8 mouse cellular contexts compared by ENCODE assay signal in genomic region chr1:183439036-183439435, GRCm38 (mm10). TPM values are rescaled to one million over a fixed set of nuclear protein-coding genes. Genes with fewer than 3 reads are reported as not detected.
DNase-seq lines count a peak whose midpoint lies in the region; ATAC-seq and TF ChIP-seq lines count a peak whose summit lies in the region.

No protein-coding gene starts in this region.

- TF ChIP-seq CTCF in cerebellum, adult 2 months (IDR thresholded peaks at IDR 0.05; ENCODE audit: borderline replicate concordance, insufficient read depth, low read depth, low read length) = peak; percentile 82

- peak; percentile 62 for DNase-seq in NIH3T3 (ENCODE audit: low read depth)
- peak; percentile 75 to 80 for DNase-seq in cerebellum, adult 2 months
- peak; percentile 63 for DNase-seq in frontal cortex, postnatal 36 days (ENCODE audit: low spot score in 2 of 2)
- DNase-seq in left cerebral cortex, adult 18-20 months (ENCODE audit: low spot score in 2 of 2) = peak; percentile 47 to 62
- DNase-seq in lung, postnatal 36 days = peak; percentile 79
- peak; percentile 44 for DNase-seq in right cerebral cortex, postnatal 25 days
- peak; percentile 79 to 90 for DNase-seq in urinary bladder, postnatal 36 days (ENCODE audit: low spot score in 2 of 2)

- H3K4me1 ChIP-seq in cerebellum, adult 2 months (ENCODE audit: control insufficient read depth, insufficient read depth, low read length) = peaks cover 3% of the 10 kb centered on the region; the same call in 1 of the 2 replicates
- H3K4me1 ChIP-seq in hindbrain, embryonic 16.5 days (ENCODE audit: control insufficient read depth, insufficient read depth, low read depth, low read length) = no peaks in the 10 kb centered on the region

- no peaks in the 10 kb centered on the region for H3K36me3 ChIP-seq in hindbrain, embryonic 16.5 days (ENCODE audit: control insufficient read depth, insufficient read depth, low read length)

- no peak for TF ChIP-seq POLR2A in cerebellum, adult 2 months (IDR thresholded peaks at IDR 0.05; ENCODE audit: borderline replicate concordance, insufficient read depth, low read length)

- H3K4me2 ChIP-seq in hindbrain, embryonic 16.5 days (ENCODE audit: low read length) = peak overlapping the region; percentile 22; the same call in 1 of the 2 replicates

- peak overlapping the region; percentile 28 for H3K4me3 ChIP-seq in cerebellum, adult 2 months (replicated peaks; ENCODE audit: insufficient read depth, low read depth, low read length)
- no peak overlapping the region for H3K4me3 ChIP-seq in hindbrain, embryonic 16.5 days (ENCODE audit: low read length)

- no peaks in the 10 kb centered on the region for H3K27me3 ChIP-seq in cerebellum, adult 2 months (ENCODE audit: control insufficient read depth, insufficient read depth, low read length)
- H3K27me3 ChIP-seq in hindbrain, embryonic 16.5 days (replicated peaks; ENCODE audit: control insufficient read depth, insufficient read depth, low read length) = no peaks in the 10 kb centered on the region; the same call in 1 of the 2 replicates

- WGBS in cerebellum, adult 2 months = 11% methylated on average over 22 of the region's 22 CpGs
- WGBS in hindbrain, embryonic 16.5 days = 32% methylated on average over 22 of the region's 22 CpGs

- H3K9ac ChIP-seq in hindbrain, embryonic 16.5 days (ENCODE audit: low read depth, low read length) = no peak overlapping the region

- H3K27ac ChIP-seq in cerebellum, adult 2 months (ENCODE audit: insufficient read depth, low read length) = no peak overlapping the region
- no peak overlapping the region for H3K27ac ChIP-seq in hindbrain, embryonic 16.5 days (ENCODE audit: low read depth, low read length)

- no peaks in the 10 kb centered on the region for H3K9me3 ChIP-seq in hindbrain, embryonic 16.5 days (ENCODE audit: control insufficient read depth, low read length)

- ATAC-seq in hindbrain, embryonic 16.5 days = no peak

RNA-seq across cellular contexts. Expression of gene Hhipl2, which starts 21.0 kb away (rescaled TPM):
- 0.24 and 0.33 TPM in 2 replicates for polyA plus RNA-seq in cerebellum, adult 2 months (2012; rRNA removed)
- 0.19 TPM in 2 replicates for polyA plus RNA-seq in hindbrain, embryonic 16.5 days (2015; fragmentation: Nextera tagmentation; extraction: Ambion mirVana)
- total RNA-seq in left cerebral cortex, adult 18-20 months (2021) = 1 to 10 TPM in 1 of 2 experiments, under 1 TPM in 1; 0.16 to 1.8 TPM

RNA-seq across cellular contexts. Expression of gene Taf1a, which starts 50.3 kb away (rescaled TPM):
- 25.8 and 27.2 TPM in 2 replicates for polyA plus RNA-seq in cerebellum, adult 2 months (2012; rRNA removed)
- polyA plus RNA-seq in hindbrain, embryonic 16.5 days (2015; fragmentation: Nextera tagmentation; extraction: Ambion mirVana) = 15.0 and 16.1 TPM in 2 replicates
- 10 to 100 TPM; 18.2 to 20.7 TPM for total RNA-seq in left cerebral cortex, adult 18-20 months (2021)
